Mouse (Mus musculus) right cerebral cortex, postnatal 10 days (tissue): ENCODE measurements around the gene Lypd6b.

Experiments
- DNase-seq, 2 experiments: peaks; one replicate each; pipeline ENCODE4 v3.0.0; 2021; ENCODE audit warnings: low spot score in 2 of 2

Lypd6b gene

DNA sequence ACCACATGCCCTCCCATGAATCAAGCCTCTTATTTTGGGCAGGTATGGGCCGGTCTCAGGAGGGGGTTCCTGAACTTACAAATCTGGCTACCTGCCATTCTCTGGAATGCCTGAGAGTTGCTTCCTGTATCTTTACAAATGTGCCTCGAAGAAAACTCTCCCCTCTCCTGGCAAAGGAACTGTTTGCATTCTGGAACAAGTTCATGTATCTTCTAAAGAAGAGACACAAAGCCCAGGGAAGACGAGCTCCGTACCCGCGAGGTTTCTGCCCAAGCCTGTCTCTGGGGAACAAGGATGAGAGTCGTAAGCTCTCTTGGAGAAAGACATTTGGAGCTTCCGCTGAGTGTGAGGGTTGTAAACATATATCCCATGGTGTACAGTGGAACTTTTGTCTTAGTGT is 150.8 kb downstream of the Lypd6b start:
- DNase-seq = no peak

GRCm38 (mm10) chr2:49940372-49940771 is 152.9 kb downstream of the Lypd6b start:
- DNase-seq = no peak

- DNase-seq = no peak
Observed at GRCm38 (mm10) chr2:49942100-49942499, 154.6 kb downstream of the Lypd6b start.

DNA sequence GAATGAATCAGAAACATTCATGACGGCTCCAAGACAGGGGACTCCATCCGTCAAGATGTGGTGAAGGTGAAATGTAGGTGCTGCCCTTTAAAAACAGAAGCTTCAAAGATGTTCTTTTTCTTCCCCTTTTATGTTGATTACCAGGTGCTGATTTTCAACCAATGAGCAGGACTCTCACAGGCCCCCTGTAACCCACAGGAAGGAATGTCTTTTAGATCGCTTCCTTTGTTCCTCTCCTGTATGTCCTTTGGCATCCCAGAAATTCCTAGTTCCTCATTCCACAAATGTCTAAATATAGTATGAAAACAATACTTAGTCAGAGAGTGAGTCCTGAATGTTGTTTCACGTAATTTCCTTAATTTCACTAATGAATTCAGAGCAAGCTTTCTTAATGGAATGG is 164.2 kb downstream of the Lypd6b start:
- no peak for DNase-seq

- DNase-seq = no peak
Observed at GRCm38 (mm10) chr2:49952632-49953293, 165.3 kb downstream of the Lypd6b start.

DNA sequence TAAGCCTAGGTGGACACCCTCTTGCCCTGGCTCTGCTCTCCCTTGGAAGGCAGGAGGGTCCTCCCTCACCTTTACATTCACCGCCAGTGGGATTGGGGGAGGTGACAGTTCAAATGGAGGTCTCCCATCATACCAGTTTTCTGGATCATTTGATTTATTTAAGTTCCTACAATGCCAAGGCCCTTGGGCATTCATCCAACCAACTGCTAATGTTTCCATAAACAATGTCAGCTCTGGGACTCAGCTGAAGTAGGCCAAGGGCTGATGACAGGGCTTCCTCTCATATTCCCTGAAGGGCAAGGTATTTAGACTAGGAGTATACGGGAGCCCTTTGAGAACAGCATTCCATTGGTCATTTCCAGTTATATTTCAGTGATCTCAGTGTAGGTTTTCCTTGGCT is 170.0 kb downstream of the Lypd6b start:
- DNase-seq = no peak

DNA sequence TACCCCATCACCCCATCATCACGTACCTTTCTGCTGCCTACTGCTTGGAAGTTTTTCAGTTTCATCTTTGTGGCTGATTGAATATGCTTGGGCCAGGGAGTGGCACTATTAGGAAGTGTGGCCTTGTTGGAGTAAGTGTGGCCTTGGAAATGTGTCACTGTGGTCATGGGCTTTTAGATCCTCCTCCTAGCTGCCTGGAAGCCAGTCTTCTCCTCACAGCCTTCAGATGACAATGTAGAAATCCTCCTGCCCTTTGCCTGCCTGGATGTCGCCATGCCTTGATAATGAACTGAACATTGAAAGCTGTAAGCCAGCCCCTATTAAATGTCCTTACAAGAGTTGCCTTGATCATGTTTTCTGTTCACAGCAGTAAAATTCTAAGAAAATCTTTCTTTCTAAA is 174.5 kb downstream of the Lypd6b start:
- DNase-seq = no peak

DNA sequence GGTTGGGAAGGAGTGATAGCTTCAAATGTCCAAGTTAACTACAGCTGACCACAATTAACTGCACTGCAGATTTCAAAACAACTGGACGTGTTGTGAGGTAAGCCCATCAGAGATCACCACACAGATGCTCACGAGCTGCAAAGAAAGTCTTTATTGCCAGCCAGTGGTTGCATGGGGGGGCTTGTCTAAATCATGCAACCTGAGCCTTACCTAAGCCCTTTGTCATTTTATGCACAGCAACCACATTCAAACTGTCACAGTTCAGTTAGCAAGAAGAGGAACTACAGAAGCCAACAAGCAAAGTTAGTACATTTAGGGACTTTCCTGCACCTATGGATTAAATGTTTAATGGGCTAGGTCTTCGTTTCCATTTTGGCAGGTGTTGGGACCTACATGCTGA is 177.4 kb downstream of the Lypd6b start:
- DNase-seq = no peak

DNA sequence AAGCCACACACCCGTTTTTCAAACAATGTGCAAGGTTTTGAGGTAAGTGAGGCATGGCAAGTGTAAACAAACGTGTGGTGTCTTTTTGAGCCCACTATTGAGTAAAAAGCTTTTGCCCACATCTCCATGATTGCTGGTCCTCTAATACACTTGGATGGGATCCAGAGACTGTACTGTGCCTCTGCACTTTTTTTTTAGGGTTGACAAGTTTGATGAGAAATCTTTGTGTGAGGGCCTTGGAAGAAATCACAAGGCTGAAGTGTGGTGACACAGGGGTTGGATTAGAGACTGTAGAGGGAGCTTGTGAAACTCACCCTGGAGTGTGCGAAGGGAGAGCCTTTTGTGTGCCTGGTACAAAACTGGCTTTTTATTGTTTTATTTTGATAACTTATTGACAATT is 180.3 kb downstream of the Lypd6b start:
- no peak for DNase-seq

- no peak for DNase-seq
Observed at GRCm38 (mm10) chr2:49970990-49971389, 183.5 kb downstream of the Lypd6b start.

GRCm38 (mm10) chr2:49978606-49979005 is 191.1 kb downstream of the Lypd6b start:
- DNase-seq = no peak

DNA sequence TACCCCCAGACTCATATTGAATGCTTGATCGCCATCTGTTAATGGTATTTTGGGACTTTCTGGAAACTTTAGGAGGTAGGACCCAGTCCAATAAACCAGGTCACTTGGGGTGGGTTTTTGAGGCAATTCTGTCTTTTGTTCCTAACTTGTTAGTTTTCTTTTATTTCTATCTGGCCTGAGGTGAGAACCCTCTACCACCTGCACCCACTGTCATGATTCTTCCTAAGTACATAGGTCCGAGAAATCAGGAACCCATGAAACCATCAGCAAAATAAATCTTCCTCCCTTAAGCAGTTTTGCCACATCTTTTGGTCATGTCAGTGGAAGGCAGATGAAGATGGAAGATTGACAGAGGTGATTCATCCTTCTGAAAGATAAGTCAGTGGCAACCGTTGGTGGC is 192.5 kb downstream of the Lypd6b start:
- no peak for DNase-seq

DNA sequence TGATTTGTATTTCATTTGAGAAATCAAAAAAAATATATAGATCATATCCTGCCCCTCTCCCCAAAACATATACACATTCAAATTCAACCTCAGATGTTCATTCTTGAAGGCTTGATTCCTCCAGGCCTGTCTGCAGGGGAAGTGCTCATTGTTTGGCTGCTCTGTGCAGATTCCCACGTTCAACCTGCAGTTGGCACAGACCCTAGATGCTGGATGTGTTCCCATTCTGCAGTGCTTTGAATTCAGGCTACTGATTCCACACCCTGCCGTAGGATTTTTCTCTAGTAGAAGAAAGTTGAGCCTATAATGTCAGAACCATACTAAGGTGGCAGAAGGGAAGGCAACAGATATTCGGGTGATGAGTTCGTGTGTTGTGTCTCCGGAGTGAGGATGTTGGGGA is 195.5 kb downstream of the Lypd6b start:
- DNase-seq = peak; percentile 49 to 59

DNA sequence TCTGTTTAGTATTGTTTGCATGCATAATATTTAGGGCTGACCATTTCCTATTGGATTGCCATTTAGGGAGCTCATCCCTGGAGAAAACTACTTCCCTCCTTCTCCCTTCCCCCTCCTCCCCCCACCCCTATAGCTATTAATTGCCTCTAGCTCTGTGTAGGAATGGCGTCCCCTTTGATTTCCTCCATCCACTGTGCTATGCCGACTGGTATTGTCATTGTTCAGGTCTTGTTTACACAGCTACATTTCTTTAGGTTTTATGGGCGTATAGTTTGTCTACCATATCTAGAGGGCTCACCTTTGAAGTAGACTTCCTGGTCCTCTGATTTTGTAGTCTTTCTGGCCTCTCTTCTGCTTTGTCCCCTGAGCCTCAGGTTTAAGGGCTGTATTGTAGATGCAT is 197.3 kb downstream of the Lypd6b start:
- DNase-seq = no peak

DNA sequence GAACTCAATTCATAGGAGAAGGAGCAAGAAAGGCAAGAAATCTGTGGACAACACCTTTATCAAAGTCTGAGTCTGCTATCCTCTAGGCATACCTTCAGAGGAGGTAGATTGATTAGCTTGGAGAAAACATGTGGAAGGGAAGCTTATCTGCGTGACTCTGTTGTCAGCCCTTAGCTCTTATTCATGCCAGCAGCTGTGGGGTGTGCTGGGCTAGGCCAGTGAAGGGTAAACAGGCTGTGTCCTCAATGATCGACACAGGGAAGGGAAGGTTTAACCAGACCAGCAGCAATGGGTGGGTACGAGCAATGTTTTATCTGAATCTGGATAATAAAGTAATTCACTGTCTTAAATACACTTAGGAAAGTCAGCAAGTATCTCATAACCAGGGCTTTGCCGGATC is 208.4 kb downstream of the Lypd6b start:
- no peak for DNase-seq

GRCm38 (mm10) chr2:49997216-49997615 is 209.7 kb downstream of the Lypd6b start:
- DNase-seq = peak in 1 of 2 experiments; percentile 26
